Mouse (Mus musculus): ENCODE data around the gene Faah. TPM values are rescaled to one million over a fixed set of nuclear protein-coding genes. Genes with fewer than 3 reads are reported as not detected.

The Faah gene
- total RNA-seq, 1 experiment, result 5.9 TPM

DNA sequence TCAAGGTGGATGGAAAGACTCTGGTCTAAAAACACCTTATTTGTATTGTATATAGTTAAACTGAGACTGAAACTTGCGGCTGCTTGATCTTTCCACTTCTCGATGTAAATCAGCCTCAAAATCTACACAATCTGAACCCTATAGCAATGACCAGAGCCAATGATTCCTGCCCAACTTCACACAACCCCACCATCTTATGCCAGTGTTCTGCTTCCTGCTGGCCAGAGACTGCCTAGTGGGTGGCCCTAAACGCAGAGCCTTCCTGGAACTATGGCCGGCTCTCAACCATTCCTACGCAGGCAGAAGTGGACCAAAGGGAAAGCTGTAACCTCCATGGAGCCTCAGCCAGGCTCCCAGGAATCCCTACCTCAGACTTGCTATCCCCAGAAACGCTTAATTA, 54.0 kb downstream of the Faah start:
- in situ Hi-C loops (cut with MboI; ENCODE audit: low sequenced_read_pairs in 2 of 2, unreplicated experiment in 2 of 2), result no loop called here
- peaks cover 0 to 15% of the 10 kb centered on the region in 2 experiments; a peak in 2 of 4 replicates for H3K4me1 ChIP-seq (ENCODE audit: control insufficient read depth in 2 of 2, insufficient read depth in 2 of 2, low read length in 2 of 2, poor library complexity in 1 of 2)
- no peaks in the 10 kb centered on the region for H3K36me3 ChIP-seq (ENCODE audit: control insufficient read depth, insufficient read depth, low read length, poor library complexity, severe bottlenecking)
- H3K9ac ChIP-seq (ENCODE audit: insufficient read depth, low read depth, low read length, poor library complexity, severe bottlenecking), result no peak overlapping the region
- no peaks in the 10 kb centered on the region for H3K9me3 ChIP-seq (ENCODE audit: control insufficient read depth, insufficient read depth, low read depth, low read length)
- DNase-seq (ENCODE audit: low read depth, low spot score), result no peak
- no peak overlapping the region for H3K4me3 ChIP-seq (ENCODE audit: insufficient read depth in 1 of 2, low read depth in 1 of 2, low read length in 2 of 2, poor library complexity in 1 of 2, severe bottlenecking in 1 of 2)
- H3K27ac ChIP-seq (ENCODE audit: insufficient read depth, low read depth, low read length, poor library complexity, severe bottlenecking), result no peak overlapping the region
- TF ChIP-seq HCFC1 (IDR thresholded peaks at IDR 0.05; ENCODE audit: borderline replicate concordance, insufficient read depth, low read length), result no peak

DNA sequence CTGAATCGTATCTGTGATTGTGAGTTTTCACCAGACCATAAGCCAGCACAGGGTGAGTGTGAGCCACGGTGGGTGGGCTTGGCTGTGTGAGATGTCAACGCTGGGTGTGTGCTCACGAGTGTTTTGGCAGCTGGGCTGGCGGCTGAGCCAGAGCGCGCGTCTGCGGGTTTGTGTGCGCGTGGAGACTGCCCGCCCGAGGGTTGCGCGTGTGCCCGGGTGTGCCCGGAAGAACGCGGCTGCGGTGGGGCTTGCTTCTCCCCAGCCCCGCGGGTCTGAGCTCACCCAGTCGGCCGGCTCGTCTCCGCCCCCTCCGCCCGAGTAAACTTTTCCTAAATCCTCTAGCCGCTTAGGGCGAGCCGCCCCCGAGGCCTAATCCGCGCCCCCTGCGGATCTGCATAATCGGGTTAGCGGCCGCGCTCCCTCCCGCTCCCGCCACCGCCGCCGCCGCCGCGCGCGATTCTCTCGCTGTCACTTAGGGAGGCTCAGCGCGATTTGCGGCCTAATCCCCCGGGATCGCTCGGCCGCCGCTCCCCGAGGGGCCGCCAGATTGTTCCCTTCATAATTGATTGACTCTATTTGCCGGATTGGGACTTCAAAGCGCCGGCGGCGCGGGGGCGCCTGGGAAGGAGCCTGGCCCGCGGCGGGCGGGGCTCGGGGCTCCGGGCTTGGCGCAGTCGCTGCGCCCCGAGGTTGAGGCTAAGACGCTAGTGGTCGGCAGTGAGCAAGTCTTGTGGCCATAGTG, 54.9 kb downstream of the Faah start:
- Histone ChIP-seq H3K9ac (ENCODE audit: insufficient read depth, low read depth, low read length, poor library complexity, severe bottlenecking) (peak overlapping the region; percentile 71), H3K27ac (ENCODE audit: insufficient read depth, low read depth, low read length, poor library complexity, severe bottlenecking) (no peak overlapping the region), H3K36me3 (ENCODE audit: control insufficient read depth, insufficient read depth, low read length, poor library complexity, severe bottlenecking) (no peaks in the 10 kb centered on the region), H3K4me1 (ENCODE audit: control insufficient read depth in 2 of 2, insufficient read depth in 2 of 2, low read length in 2 of 2, poor library complexity in 1 of 2) (peaks cover 0 to 15% of the 10 kb centered on the region in 2 experiments; a peak in 2 of 4 replicates), H3K9me3 (ENCODE audit: control insufficient read depth, insufficient read depth, low read depth, low read length) (no peaks in the 10 kb centered on the region), H3K4me3 (ENCODE audit: insufficient read depth in 1 of 2, low read depth in 1 of 2, low read length in 2 of 2, poor library complexity in 1 of 2, severe bottlenecking in 1 of 2) (peak overlapping the region; percentile 61 to 79)
- TF ChIP-seq ZNF384 (IDR thresholded peaks at IDR 0.05; ENCODE audit: low read depth, low read length), result no peak
- TF ChIP-seq CHD2 (IDR thresholded peaks at IDR 0.05; ENCODE audit: low read depth, low read length), result no peak
- TF ChIP-seq HCFC1 (IDR thresholded peaks at IDR 0.05; ENCODE audit: borderline replicate concordance, insufficient read depth, low read length), result no peak
- DNase-seq (ENCODE audit: low read depth, low spot score), result no peak
- in situ Hi-C loops (cut with MboI; ENCODE audit: low sequenced_read_pairs in 2 of 2, unreplicated experiment in 2 of 2), result no loop called here

DNA sequence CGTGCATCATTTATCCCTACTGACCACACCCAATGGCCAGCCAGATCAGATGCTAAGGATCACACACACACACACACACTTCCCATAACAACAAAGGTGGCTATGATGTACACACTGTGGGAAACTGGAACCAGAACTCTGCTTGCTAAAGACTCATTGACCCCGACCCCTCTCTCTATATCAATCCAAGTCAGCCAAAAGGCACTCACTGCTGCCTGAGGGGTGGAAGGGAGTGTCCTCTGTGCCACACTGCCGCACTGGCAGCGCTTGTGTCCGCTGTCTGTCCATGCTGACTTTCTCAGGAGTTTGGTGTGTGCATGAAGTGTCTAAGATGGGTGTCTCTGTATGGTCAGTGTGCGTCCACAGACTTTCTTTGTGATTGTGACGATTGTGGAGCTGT, 55.7 kb downstream of the Faah start:
- in situ Hi-C loops (cut with MboI; ENCODE audit: low sequenced_read_pairs in 2 of 2, unreplicated experiment in 2 of 2), result no loop called here
- Histone ChIP-seq H3K9ac (ENCODE audit: insufficient read depth, low read depth, low read length, poor library complexity, severe bottlenecking) (no peak overlapping the region), H3K4me3 (ENCODE audit: insufficient read depth in 1 of 2, low read depth in 1 of 2, low read length in 2 of 2, poor library complexity in 1 of 2, severe bottlenecking in 1 of 2) (no peak overlapping the region), H3K36me3 (ENCODE audit: control insufficient read depth, insufficient read depth, low read length, poor library complexity, severe bottlenecking) (no peaks in the 10 kb centered on the region), H3K9me3 (ENCODE audit: control insufficient read depth, insufficient read depth, low read depth, low read length) (no peaks in the 10 kb centered on the region), H3K4me1 (ENCODE audit: control insufficient read depth in 2 of 2, insufficient read depth in 2 of 2, low read length in 2 of 2, poor library complexity in 1 of 2) (peaks cover 0 to 15% of the 10 kb centered on the region in 2 experiments; a peak in 2 of 4 replicates), H3K27ac (ENCODE audit: insufficient read depth, low read depth, low read length, poor library complexity, severe bottlenecking) (no peak overlapping the region)
- no peak for DNase-seq (ENCODE audit: low read depth, low spot score)
- TF ChIP-seq MAFK (IDR thresholded peaks at IDR 0.05; ENCODE audit: insufficient read depth, low read depth, low read length), result no peak
- TF ChIP-seq ZNF384 (IDR thresholded peaks at IDR 0.05; ENCODE audit: low read depth, low read length), result no peak
- no peak for TF ChIP-seq CHD2 (IDR thresholded peaks at IDR 0.05; ENCODE audit: low read depth, low read length)
- TF ChIP-seq HCFC1 (IDR thresholded peaks at IDR 0.05; ENCODE audit: borderline replicate concordance, insufficient read depth, low read length), result no peak
- no peak for TF ChIP-seq ZC3H11A (IDR thresholded peaks at IDR 0.05; ENCODE audit: borderline replicate concordance, low read depth, low read length)

DNA sequence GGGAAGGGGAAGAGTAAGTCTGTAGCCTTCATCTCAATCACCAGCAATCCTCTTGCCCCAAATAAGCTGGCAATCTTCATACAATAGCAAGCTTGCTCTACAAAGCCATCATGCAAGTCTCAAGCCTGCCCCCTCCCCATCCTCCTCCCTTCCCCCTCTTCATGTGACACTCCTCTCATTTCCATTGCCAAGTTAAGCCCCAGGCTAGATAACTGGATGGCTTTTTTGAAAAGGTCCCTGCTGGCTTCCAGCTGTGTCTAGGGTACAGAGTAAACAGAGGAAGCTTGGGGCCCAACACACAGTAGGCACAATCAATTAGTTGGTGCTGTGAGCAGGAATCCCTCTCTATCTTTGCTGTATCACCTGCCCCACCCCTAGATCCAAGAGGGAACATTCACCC, 58.2 kb downstream of the Faah start:
- Histone ChIP-seq H3K4me3 (ENCODE audit: insufficient read depth in 1 of 2, low read depth in 1 of 2, low read length in 2 of 2, poor library complexity in 1 of 2, severe bottlenecking in 1 of 2) (no peak overlapping the region), H3K4me1 (ENCODE audit: control insufficient read depth in 2 of 2, insufficient read depth in 2 of 2, low read length in 2 of 2, poor library complexity in 1 of 2) (peaks cover 0 to 14% of the 10 kb centered on the region in 2 experiments; a peak in 3 of 4 replicates), H3K27ac (ENCODE audit: insufficient read depth, low read depth, low read length, poor library complexity, severe bottlenecking) (no peak overlapping the region), H3K9me3 (ENCODE audit: control insufficient read depth, insufficient read depth, low read depth, low read length) (no peaks in the 10 kb centered on the region), H3K36me3 (ENCODE audit: control insufficient read depth, insufficient read depth, low read length, poor library complexity, severe bottlenecking) (no peaks in the 10 kb centered on the region), H3K9ac (ENCODE audit: insufficient read depth, low read depth, low read length, poor library complexity, severe bottlenecking) (no peak overlapping the region)
- TF ChIP-seq MAFK (IDR thresholded peaks at IDR 0.05; ENCODE audit: insufficient read depth, low read depth, low read length) (no peak), HCFC1 (IDR thresholded peaks at IDR 0.05; ENCODE audit: borderline replicate concordance, insufficient read depth, low read length) (no peak), ZC3H11A (IDR thresholded peaks at IDR 0.05; ENCODE audit: borderline replicate concordance, low read depth, low read length) (no peak), CHD2 (IDR thresholded peaks at IDR 0.05; ENCODE audit: low read depth, low read length) (no peak), ZNF384 (IDR thresholded peaks at IDR 0.05; ENCODE audit: low read depth, low read length) (no peak)
- no peak for DNase-seq (ENCODE audit: low read depth, low spot score)
- in situ Hi-C loops (cut with MboI; ENCODE audit: low sequenced_read_pairs in 2 of 2, unreplicated experiment in 2 of 2), result no loop called here

DNA sequence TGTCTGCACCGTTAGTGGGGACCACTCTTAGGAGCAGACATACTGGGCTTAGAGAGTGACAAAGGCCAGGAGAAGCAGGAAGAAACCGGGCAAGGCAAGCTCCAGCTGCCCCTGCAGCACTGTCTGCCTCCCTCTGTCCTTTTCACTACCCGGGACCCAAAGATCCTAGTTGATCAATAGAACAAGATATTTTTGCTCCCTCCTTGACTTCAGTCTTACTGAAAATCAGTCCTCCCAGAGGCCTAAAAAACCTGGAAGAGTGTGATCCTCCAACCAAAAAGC, 62.3 kb downstream of the Faah start:
- no peaks in the 10 kb centered on the region for H3K9me3 ChIP-seq (ENCODE audit: control insufficient read depth, insufficient read depth, low read depth, low read length)
- no peak for DNase-seq (ENCODE audit: low read depth, low spot score)
- peak overlapping the region; percentile 59; the same call in 1 of the 2 replicates for H3K9ac ChIP-seq (ENCODE audit: insufficient read depth, low read depth, low read length, poor library complexity, severe bottlenecking)
- TF ChIP-seq ZC3H11A (IDR thresholded peaks at IDR 0.05; ENCODE audit: borderline replicate concordance, low read depth, low read length) (no peak), HCFC1 (IDR thresholded peaks at IDR 0.05; ENCODE audit: borderline replicate concordance, insufficient read depth, low read length) (no peak), CHD2 (IDR thresholded peaks at IDR 0.05; ENCODE audit: low read depth, low read length) (no peak), MAFK (IDR thresholded peaks at IDR 0.05; ENCODE audit: insufficient read depth, low read depth, low read length) (no peak), ZNF384 (IDR thresholded peaks at IDR 0.05; ENCODE audit: low read depth, low read length) (no peak)
- peak overlapping the region; percentile 78; the same call in 1 of the 2 replicates for H3K27ac ChIP-seq (ENCODE audit: insufficient read depth, low read depth, low read length, poor library complexity, severe bottlenecking)
- peaks cover 2 to 20% of the 10 kb centered on the region in 2 experiments; a peak in 2 of 4 replicates for H3K4me1 ChIP-seq (ENCODE audit: control insufficient read depth in 2 of 2, insufficient read depth in 2 of 2, low read length in 2 of 2, poor library complexity in 1 of 2)
- peak overlapping the region; percentile 54 to 56; a peak in 3 of 4 replicates for H3K4me3 ChIP-seq (ENCODE audit: insufficient read depth in 1 of 2, low read depth in 1 of 2, low read length in 2 of 2, poor library complexity in 1 of 2, severe bottlenecking in 1 of 2)
- no peaks in the 10 kb centered on the region for H3K36me3 ChIP-seq (ENCODE audit: control insufficient read depth, insufficient read depth, low read length, poor library complexity, severe bottlenecking)
- in situ Hi-C loops (cut with MboI; ENCODE audit: low sequenced_read_pairs in 2 of 2, unreplicated experiment in 2 of 2), result no loop called here

Data from ES-E14 (cell line).